Mouse (Mus musculus): Measurements from ENCODE around the gene Tnf.

Tnf gene

GRCm38 (mm10) chr17:35173329-35173728 is 28.5 kb downstream of the Tnf start:
- DNase-seq (ENCODE audit: low spot score in 2 of 2) = no peak

DNA sequence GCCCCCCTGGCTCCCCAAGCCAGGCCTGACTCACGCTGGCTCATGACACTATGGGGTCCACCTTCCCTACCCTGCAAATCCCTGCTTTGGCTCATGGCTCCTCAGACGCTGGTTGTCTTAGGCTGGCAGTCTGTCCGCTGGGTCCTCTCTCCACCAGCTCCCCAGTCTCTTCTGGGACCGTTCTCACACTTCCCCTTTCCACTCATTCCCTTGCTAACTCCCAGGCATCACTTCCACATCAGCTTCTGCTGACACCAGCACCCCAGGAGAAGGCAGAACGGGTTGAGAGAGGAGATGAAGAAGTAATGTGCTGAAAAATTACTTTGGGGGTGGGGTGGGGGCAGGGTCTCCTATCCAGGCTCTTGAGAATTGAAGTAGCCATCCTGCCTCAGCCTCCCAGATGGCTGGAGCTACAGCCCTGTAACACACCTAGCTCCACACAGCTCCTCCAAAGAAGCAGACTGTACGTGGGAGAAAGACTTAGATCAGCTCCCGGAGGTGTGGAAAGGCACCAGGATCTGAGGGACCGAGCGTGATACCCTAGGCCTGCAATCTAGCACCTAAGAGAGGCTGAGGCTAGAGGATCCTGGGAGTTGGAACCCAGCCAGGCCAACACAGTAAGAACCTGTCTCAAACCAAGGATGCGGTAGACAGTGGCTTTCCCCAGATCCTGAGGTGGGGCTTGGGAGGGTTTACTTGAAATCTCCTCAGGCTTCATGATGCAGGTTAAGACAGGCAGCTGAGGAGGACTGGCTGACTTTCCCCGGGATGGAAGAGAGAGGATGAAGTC is 29.2 kb downstream of the Tnf start:
- DNase-seq (ENCODE audit: low spot score in 2 of 2) = no peak

- no peak for DNase-seq (ENCODE audit: low spot score in 2 of 2)
These were observed 33.1 kb downstream of the Tnf start for GRCm38 (mm10) chr17:35168541-35169207.

DNA sequence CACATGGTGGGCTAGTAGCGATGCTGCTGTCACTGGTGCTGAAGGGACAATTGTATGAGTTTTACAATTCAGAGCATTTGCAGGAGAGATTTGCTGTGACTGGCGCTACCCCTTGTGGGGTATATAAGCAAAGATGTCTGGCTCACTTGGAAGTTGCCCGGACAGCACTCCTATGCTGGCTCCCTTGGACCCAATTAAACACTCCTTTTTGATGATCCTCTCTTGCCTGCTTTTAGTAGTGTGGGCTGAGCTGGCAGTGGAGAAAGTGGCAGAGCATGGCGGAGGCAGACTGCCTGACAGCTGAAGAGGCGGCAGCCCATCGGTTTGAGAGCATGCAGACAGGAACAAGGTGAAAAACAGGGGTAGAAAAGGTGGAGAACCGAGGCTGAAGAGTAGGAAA is 34.0 kb downstream of the Tnf start:
- DNase-seq (ENCODE audit: low spot score in 2 of 2) = no peak

GRCm38 (mm10) chr17:35166352-35167035 is 35.3 kb downstream of the Tnf start:
- peak; percentile 61 to 67 for DNase-seq (ENCODE audit: low spot score in 2 of 2)

DNA sequence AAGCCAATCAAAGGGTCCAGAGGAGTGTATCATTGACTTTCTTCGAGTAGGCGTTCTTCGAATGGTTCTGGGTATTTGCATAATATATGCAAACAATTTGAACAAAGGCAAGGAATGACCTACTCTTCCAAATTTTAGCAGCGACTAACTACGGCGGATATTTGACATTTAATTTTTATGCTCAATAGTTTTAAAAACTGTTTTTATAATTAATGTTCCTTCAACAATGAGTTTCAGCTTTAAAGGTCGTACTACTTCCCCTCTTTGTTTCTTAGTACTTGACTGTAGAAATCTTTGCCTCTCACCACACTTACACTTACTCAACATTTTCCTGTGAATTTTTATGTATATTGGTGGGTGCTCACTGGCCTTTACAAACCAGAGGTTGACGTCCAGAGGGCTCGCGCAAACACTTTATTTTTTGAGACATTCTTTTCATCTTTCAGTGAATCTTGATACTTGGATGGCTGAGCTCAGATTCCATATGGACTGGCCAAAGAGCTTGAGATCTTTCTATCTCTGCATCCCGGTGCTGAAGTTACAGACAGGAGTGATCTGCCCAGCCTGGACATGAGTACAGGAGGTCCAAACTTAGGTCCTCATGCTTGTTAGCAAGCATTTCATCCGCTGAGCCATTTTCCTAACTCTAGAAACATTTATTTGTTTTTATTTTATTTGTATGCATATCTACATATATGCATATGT is 36.2 kb downstream of the Tnf start:
- no peak for DNase-seq (ENCODE audit: low spot score in 2 of 2)

DNA sequence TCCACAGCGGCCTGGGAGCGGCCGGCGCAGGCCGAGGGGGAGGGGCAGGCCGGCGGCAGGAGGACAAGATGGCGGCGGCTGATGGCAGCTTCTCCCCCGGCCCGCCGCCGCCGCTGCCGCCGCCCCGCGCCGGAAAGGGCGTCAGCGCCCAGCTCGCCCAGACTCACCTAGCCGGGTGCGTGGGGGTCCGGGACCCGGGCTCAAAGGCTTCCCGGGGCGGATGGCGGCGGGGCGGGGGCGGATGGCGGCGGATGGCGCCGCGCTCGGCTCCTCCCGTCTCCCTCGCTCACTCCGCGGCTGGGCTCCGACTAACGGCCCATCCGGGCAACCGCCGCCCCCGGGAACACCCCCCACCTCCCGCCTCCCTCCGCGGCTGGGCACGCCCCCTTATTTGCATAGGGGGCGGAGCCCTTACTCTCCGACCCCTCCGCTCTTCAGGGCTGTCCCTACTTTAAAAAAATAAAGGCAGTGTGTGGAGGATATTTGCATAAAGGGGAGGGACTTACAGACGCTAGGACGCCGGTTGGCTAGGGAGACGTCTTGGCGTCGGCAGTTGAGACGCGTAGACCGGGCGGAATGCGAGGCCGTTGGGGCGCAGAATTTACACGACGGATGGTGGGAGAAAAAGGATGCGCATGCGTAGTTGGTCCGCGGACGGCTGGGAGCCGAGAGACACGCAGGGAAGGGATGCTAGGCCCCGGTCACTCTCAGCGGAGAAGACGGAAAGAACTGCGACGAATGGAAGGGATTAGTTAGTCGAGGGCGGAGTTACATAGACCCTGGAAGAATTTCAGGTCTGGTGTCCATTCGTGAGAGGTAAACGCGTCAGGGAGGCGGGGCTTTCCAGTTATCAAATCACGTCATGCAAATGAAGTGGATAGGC is 37.0 kb downstream of the Tnf start, which contains the start of gene Prrc2a:
Gene Prrc2a, minus strand, starts transcription at position 330 of the 883 bp plus-strand sequence.
- DNase-seq (ENCODE audit: low spot score in 2 of 2) = peak; percentile 98 to 99

DNA sequence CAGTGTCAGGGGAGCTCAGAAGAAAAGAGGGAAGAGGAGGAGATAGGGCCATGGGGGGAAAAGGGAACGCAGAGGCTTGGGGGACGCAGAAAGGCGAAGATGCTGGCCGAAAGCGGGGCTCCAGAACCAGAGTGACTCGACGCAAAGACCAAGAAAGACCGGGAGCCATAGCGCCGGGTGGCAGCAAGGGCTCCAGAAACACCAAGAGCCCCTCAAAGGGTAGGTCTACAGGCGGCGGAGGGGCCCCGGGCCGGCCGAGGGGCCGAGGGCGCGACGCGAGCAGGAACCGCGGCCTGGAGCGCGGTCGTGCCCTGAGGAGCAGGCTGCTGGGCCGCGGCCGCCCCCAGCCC is 37.6 kb downstream of the Tnf start:
- peak in 1 of 2 experiments; percentile 43 for DNase-seq (ENCODE audit: low spot score in 2 of 2)

GRCm38 (mm10) chr17:35163326-35164081 is 38.3 kb downstream of the Tnf start:
- no peak for DNase-seq (ENCODE audit: low spot score in 2 of 2)

DNA sequence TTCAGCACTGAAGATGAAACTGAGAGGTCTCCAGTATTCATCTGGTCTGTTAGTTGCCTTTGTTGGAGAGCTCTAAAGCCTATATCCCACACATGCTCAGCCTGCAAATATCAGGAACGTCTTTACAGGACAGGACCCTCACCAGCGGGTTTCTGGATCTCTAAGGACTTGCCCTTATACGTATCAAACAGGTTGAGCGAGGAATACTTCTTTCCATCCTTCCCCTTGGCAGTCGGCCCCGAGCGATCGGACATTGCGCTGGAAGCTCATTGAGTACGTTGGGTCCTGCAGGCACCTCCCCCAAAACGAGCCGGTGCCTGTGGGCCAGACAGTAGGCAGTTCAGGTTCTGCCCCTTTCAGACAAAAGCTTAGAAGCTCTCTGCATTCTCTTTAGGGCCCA is 39.1 kb downstream of the Tnf start:
- no peak for DNase-seq (ENCODE audit: low spot score in 2 of 2)

- no peak for DNase-seq (ENCODE audit: low spot score in 2 of 2)
These were observed 39.7 kb downstream of the Tnf start for GRCm38 (mm10) chr17:35162121-35162520.

GRCm38 (mm10) chr17:35161421-35161820 is 40.4 kb downstream of the Tnf start:
- no peak for DNase-seq (ENCODE audit: low spot score in 2 of 2)

- no peak for DNase-seq (ENCODE audit: low spot score in 2 of 2)
These were observed 42.2 kb downstream of the Tnf start for GRCm38 (mm10) chr17:35159638-35160037.

GRCm38 (mm10) chr17:35158850-35159593 is 42.8 kb downstream of the Tnf start:
- DNase-seq (ENCODE audit: low spot score in 2 of 2) = no peak

- DNase-seq (ENCODE audit: low spot score in 2 of 2) = no peak
These were observed 44.1 kb downstream of the Tnf start for GRCm38 (mm10) chr17:35157661-35158175.

GRCm38 (mm10) chr17:35157254-35157653 is 44.6 kb downstream of the Tnf start:
- DNase-seq (ENCODE audit: low spot score in 2 of 2) = no peak

DNA sequence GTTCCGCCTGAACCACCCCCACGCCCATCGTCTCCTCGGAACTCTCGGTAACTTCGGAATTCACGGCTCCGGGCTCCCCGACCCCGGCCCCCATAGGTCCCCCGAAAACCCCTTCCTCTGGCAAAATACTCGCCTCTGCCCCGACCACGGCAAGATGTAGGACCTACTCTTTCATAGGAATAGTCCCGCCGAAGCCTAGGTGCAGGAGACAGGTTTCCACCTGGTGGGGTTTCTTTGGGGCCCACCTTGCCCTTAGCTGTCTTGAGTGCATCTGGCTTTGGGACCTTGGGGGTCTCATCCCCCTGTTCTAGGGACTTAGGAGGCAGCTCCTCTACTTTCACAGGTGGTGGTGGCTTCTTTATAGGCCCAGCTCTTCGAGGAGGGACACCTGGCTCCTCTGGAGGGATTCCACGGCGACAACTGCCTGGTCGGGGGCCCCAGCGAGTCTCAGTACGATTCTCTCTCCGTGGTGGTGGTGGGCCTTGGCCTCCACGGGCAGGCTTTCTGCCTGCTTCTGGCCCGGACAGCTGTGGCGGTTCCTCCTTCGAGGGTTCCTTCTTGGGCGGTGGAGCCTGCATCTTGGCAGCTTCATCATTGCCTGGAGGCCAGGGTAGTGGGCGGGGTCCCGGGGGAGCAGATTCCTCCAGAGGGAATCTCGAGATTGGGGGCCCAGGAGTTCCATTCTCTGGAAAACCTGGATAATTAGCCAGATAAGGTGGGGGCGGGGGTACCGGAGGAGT is 45.2 kb downstream of the Tnf start:
- DNase-seq (ENCODE audit: low spot score in 2 of 2) = no peak

- no peak for DNase-seq (ENCODE audit: low spot score in 2 of 2)
These were observed 46.4 kb downstream of the Tnf start for GRCm38 (mm10) chr17:35155451-35155850.

DNA sequence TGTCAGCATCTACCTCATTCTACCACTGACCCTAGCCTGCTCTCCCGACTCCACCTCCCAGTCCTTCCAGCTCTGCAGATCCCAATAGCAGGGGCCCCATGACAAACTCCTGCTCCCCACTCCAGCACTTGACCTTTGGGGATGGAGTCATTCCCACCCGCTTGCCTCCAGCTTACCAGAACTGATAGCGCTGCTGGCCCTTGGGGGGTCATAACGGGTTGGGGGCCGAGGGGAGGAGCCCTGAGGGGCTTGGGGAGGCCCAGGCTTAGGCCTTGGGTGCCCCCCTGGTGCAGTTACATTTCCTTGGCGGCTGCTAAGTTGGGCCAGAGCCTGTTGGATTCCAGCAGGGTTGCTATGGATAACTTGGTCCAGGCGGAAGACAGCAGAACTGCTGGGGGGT is 47.2 kb downstream of the Tnf start:
- no peak for DNase-seq (ENCODE audit: low spot score in 2 of 2)
